Mouse (Mus musculus) cerebellum, postnatal 14 days (tissue): ENCODE measurements at regions not wholly inside any gene's neighbourhood (a gene's known extent, or its start where the extent isn't known, plus 50 kb on each side); places are given as distances from the start of the nearest gene placed in this dataset.

Source experiments
- DNase-seq, 2 experiments: peaks; one replicate each; pipeline ENCODE4 v3.0.0; 2021; ENCODE audit warnings: mixed read lengths in 2 of 2

DNA sequence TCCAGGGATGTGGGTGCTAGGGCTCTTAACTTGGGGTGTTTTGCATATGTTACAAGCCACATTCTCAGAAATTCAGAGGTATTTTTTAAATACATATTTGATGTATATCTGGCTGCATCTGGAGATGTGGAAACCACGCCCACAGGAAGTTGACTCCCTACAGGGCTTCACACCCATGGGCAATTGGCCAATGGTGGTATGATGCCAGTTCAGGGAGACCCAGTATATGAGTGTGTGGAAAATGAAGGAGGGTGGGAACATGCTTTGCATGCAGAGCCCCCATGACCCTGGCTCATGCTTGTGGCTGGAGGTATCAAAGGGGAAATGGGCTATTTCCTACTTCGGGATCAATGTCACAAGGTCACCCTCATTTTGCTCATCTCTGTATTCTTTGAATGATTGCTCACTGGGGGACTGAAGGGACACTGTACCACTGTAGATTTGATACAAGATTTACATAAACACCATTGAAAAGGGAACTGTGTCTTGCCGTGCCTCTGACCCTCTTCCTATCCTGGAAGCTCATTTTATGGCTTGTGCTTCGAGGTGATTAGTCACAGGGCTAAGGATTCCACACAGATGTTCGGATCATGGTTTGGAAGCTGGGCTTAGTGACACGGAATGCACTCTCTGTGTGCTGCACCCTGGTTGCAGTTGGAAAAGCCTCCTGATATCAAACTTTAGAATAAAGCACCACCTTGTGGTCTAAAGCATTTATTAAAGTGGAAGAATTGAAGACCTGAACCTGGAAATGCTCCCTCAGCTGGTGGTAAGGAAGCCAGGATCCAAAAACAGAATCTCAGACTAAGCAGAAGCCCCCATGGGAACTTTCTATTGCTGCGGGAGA lies 56.8 kb upstream of the Edn1 start:
- peak; percentile 19 to 46 for DNase-seq

GRCm38 (mm10) chr13:42245753-42246409 lies 55.4 kb upstream of the Edn1 start:
- DNase-seq = no peak
